Mouse (Mus musculus) heart, adult 18-20 months (tissue): ENCODE measurements at regions not wholly inside any gene's neighbourhood (a gene's known extent, or its start where the extent isn't known, plus 50 kb on each side); places are given as distances from the start of the nearest gene placed in this dataset.

Experiments
- DNase-seq, 2 experiments: peaks; one replicate each; pipeline ENCODE4 v3.0.0; 2021 to 2022; ENCODE audit warnings: mixed read lengths in 1 of 2

DNA sequence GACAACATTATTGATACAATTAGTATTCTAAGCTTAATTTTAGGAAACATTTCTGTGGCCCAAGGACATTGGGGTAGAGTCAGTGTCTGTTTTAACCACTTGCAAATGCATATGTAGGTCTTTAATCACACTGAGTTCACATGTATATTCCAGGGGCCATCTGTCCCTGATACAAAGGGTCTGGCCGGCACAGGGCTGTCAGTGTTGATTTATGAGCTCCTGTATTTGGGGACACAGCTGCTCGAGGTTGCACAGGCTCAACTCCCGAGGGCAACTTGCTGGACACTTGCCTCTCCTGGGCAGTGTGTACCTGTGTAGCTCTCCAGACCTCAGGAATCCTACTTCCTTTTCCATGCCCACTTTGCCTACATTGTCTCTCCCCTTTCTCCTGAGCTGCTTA, 221.0 kb downstream of the Abcc12 start:
- DNase-seq, result no peak

DNA sequence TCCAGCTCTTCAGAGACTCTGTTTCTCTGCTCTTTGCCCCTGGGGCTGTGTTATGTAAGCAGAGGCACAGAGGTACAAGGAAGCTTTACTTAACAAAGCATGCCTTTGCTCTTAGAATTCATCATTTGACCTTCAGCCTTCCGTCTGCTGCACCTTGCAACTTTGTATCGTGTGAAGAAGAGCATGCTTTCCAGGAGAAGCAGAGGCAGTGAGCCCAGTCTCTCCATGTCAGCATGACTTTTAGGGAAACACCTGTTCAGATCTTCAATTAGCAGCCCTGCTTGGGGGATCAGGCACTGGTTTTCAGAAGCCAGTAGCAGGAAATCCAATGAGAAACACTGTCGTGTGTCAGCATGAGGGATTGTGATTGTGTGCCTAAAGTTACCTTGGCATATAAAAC, 226.7 kb downstream of the Abcc12 start:
- no peak for DNase-seq

DNA sequence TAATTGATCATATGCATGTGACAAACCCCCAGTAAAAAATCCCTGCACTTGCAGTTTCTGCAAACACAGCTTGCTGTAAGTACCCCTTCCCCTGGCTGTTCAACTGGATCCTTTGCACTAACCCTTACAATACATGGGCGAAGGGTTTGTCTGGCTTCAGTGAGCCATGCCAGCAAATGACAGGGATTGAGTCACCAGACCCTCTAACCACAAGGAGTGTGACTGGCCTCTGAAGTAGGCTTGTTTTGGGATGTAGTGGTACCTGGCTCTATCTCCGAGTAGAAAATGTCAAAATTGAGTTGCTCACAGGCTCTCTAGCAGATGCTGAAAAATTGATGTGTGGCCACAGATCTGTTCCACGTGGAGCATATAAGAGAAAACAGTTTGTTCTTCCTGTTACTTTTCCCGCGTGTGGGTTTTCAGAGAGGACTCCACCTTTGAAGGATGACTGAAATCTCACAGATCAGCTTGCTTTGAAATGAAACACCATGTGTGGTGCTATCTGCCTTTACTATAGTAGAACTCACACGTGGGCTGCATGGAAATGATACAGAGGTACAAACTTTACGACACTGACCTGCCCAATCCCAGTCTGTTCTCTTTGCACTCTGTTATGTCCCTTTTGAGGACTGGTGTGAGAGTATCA, 228.8 kb downstream of the Abcc12 start:
- no peak for DNase-seq

DNA sequence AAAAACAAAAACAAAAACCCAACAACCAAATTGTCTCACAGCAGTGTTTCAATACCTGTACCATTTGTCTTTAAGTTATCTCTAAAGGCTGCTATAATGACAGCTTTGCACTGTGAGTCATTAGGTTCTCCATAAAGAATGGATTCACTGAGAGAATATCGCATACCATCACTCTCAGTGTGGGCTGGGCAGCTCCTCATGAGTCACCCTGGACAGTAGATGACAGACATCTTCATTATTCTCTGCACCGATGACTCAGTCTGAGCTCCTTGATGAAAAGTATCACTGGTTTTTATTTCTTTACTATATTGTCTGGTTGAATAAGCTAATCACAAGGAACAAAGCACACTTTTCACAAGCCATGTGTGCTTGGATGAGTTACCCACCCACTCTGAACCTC, 230.4 kb downstream of the Abcc12 start:
- no peak for DNase-seq

DNA sequence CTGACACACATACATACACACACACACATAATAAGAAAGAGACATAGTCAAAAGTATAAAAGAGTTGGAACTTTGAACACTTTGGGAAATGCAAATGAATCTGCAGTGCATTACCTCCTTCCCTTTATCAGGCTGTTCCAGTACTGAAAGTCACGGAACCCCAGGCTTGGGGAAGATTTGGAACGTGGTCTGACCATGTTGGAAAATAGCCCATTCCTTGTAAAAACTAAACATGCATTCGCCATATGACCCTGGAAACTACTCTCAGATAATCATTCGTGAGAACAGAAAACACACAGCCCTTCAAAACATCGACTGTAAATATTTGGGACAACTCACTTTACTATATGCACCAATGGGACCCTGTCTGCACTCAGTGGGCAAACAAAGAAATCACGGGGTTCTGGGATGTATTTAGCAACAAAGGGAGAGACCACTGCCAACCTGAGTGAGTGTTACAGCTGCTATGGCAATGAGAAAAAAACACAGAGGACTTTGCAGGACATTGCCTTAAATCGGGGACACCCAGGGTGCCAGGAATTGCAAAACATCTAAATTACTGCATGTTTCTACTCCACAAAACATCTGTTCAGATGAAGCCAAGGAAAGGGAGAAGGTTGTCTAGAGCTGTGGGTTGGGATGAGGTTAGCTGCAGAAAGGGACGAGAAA, 238.3 kb downstream of the Abcc12 start:
- DNase-seq, result peak; percentile 23 to 53

DNA sequence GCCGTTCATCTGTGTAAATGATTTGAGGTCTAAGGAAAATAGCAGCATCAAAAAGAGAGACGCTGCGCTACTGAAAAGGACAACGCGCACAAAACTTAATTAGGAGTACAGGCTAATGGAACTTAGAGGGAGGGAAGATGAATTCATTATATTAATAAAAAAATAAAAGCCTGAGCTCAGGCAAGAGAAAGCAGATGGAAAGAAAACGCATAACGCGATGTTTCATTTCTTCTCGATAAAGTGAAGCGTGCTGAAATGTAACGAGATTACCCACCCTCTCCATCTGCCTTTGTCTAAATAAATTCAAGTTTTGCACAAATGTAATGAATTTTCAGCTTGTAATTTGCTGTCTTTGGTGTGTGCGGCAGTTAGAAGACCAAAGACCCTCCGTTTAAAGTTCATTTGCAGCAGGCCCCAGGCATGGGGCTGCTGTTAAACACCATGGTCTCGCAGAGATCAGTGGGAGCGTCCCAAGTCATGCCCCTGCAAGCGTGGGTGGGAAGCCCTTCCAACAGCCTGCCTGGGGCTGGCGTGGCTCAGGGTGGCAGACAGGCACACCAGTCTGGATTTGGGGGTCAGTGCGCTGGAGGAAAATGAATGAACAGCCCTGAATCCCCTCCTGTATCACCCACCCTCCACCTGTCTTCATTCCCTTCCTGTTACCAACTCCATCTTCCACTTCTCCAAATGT, 241.8 kb downstream of the Abcc12 start:
- DNase-seq, result no peak

DNA sequence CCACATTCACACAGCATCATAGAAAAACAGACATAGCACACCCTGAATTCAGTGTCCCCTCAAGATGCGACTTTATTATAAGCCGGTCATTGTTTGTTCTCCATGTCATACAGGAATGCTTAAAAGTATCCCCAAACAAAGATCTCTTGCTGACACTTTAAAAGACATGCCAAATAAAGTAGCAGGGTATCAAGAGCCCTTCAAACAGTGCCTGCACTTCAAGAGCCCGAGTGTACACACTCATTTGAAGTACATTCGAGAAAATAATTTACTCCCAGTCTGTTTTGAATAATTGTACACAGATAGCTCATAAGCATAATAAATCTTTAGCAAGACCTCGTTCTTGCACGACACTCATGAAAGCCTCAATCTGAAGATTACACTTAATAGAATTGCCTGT, 249.1 kb downstream of the Abcc12 start:
- no peak for DNase-seq

DNA sequence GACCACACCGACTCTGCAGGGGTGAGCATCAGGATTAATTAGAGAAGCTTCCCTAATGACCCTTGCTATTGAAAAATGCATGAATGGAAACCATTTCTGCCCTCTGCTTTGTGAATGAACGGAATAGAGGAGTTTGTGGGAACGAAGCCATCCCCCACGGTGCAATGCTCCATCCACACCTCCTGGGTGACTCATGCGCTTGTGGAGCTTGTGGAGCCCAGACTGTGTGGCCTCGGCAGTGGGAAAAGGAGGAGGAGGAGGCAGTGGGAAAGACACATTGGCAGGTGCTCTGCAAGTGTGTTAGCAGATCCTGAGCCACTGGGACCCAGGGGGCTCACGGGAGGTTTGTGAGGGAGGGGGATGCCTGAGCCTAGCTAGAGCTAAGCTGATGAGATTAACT, 251.9 kb downstream of the Abcc12 start:
- DNase-seq, result no peak

DNA sequence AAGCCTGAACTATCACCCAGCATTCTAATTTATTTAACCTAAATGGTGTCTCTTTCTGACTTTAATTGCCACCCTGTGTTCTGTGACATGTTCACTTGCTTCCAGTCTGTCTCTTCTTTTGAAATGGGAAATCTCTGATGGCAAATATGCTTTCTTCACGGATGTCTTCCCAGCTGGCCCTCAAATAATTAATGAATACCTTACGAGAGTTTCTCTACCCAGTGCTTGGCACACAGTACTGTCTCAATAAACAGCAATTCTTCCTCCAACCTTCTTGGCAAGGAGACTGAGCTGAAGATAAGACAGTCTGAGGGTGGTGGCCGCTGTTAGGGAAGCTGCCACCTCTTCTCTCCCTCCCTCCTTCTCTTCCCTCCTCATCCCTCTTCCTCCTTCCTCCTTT, 252.5 kb downstream of the Abcc12 start:
- no peak for DNase-seq

DNA sequence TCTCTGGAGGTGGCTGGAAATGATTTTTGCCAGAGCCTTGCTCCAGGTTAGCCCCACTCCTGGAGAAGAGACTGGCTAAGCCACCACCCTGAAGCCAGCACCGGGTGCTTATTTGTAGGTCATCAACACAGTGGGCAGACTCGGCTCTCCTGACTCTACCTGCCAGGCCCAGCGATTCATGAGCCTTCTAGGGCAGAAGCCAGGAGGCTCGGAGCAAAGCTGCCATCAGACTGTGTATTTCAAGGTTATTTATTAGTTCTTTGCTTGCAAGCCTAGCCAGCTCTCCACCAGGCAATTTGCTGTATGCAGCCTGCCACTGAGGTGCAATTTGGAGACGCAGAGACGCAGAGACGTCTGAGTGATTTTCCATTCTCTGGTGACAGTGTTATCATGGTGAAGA, 255.4 kb downstream of the Abcc12 start:
- no peak for DNase-seq

DNA sequence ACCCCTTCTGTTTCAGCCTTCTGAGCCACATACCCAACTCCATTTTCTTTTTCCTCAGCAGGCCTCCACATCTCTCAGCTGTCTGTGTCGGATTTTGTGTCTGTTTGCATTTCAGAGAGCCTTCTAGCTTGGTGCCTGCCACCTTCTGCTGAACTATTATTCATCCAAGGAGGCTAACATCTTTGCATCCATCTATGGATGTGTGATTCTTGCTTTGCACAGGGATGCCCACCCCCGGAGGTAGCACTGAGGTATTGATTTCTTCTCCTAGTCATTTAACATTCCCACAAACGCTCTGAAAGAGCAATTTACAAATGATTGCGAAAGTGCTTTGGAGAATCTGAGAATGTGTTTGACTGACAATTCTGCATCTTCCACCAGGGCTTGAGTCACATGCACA, 255.9 kb downstream of the Abcc12 start:
- DNase-seq, result no peak

DNA sequence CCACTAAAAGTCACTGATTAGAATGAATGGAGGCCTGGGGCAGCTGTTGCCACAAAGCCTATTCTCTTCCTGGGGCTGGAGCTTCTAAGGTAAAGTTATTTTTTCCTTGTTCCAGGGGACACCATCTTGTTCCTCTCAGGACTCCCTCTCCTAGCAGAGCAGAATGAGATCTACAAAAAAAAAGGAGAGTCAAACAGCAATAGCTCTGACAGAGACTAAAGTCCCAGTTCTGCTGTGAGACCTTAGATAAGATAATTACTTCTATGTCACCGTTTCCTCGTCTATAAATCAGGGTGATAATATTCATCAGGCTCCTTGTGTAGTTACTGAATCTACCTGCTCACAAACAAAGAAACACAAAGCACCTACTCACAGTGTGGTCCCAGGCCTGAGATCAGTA, 256.7 kb downstream of the Abcc12 start:
- no peak for DNase-seq

DNA sequence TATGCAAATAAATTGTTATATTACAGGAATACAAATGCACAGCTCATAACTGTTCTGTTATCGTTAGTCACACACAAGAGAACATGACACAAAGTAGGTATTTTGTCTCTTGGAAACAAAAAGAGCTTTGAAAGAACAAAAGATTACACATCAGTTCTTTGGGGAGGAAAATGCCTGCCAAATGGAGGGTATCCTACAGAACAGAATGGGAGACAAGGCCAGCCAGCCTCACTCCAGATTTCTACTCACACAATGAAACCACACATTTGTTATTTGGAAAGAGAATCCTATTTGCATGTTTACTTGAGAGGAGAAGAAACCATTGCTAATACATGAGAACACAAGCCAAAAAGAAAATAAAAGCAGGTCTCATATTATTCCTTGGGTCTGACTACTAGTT, 258.0 kb downstream of the Abcc12 start:
- no peak for DNase-seq

DNA sequence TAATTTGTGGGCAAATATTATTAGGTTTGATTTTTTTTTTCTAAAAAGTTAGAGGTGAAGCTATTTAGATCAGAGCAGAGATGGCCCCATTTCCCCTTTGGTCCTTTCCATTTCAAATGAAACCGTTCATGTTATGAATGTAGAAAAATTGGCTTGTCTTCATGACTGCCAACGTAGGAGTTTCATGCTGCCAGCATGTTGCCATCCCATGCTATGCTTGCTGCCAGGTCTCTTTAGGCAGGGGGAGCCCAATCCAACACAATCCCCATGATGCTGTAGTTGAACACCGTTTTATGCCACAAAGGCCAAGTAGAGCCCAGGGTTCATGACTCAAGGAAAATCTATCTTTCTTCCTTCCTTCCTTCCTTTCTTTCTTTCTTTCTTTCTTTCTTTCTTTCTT, 259.5 kb downstream of the Abcc12 start:
- no peak for DNase-seq

DNA sequence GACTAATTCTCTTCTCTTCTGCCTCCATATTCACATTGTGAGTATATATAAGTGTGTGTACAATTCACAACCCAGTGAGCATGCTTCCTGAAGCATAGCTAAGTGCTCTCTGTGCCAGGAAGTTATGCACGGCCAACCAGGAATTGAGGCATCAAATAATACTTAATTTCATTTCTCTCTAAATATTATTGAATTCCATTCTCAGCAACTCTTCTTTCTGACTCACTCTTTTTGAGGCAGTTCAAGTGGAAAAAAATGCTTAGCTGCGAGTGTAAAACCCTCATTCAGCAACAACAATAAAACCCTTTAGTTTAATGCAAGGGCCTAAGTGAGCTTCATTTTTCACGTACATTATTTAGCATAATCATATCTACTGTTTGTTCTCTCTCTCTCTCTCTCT, 262.0 kb downstream of the Abcc12 start:
- no peak for DNase-seq

DNA sequence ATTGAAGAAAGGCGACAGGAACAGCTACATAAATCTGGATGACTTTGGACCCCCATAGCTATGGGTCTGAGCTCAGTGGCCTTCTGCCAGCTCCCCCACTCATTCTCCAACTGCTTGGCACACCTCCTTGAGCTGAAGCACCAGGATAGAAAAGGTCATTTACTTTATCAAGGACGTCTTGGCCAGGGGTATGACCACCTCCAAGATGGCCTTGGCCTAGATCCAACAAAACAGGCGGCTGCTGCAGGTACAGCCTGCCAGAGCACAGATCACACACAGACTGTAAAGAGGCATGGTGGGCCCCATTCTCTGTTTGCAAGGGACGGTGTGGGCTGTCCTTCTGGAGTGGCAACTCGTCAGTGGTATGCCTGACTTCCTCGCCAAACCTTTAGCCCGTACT, 264.2 kb downstream of the Abcc12 start:
- DNase-seq, result no peak

DNA sequence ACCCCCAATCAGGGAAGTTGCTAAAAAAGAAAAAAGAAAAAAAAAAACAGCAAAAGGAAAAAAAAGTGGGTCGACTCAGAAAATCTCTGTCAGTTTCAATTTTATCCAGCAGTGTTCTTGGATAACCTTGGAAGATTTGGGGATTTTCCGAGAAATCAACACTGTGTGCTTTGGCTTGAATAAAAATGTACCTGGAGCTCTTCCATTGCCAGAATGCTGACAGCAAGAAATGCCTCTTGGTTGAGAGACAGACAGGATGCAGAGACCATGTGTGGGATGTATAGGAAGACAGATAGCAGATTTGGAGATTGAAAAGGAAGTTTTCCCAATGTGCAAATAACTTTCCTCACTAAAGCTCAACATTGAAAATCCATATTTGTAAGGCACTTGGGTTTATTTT, 271.0 kb downstream of the Abcc12 start:
- DNase-seq, result no peak

DNA sequence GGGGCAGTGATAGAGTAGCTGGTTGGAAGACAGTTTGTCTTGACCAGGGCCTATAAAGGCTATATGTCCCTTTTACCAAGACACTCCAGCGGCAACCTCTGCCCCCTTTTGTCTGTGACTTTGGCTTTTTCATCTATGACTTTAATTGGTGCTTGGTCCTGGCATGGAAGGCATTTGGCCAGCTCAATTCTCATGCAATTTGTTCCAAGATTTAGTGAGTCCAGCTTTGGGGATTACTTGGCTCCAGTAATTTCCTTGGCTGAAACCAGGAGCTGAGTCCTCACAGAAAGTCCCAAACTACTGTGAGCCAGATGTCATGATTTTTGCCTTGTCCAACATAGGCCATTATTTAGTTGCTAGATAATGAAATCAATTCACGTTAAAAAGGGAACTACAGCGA, 273.1 kb downstream of the Abcc12 start:
- DNase-seq, result peak; percentile 25 to 38

DNA sequence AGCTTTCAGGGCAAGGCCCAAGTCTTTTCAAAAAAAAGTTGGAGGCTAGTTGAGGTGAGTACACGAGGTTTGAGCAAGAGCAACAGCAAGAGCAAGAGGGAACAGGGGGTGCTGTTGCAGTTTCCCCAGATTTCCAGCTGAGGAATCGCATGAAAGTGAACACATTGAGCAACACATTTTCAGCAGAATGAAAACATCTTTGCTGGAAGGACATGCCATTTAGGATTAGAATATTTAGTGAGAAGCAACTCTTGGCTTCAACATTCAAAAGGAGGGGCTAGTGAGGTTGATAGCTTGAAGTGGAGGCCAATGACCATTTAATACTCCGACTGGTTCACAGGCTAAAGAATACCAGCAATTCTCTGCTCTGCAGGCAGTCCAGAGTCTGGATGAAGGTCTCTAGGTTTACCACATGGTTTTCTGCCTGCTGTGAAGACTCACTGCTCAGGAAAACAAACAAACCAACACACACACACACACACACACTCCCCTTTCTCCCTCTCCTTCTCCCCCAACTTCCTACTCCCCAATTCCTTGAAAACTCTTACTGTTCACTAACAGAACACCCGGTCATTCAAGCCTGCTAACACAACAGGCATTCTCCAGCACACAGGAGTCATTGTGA, 278.5 kb downstream of the Abcc12 start:
- peak; percentile 15 to 41 for DNase-seq

DNA sequence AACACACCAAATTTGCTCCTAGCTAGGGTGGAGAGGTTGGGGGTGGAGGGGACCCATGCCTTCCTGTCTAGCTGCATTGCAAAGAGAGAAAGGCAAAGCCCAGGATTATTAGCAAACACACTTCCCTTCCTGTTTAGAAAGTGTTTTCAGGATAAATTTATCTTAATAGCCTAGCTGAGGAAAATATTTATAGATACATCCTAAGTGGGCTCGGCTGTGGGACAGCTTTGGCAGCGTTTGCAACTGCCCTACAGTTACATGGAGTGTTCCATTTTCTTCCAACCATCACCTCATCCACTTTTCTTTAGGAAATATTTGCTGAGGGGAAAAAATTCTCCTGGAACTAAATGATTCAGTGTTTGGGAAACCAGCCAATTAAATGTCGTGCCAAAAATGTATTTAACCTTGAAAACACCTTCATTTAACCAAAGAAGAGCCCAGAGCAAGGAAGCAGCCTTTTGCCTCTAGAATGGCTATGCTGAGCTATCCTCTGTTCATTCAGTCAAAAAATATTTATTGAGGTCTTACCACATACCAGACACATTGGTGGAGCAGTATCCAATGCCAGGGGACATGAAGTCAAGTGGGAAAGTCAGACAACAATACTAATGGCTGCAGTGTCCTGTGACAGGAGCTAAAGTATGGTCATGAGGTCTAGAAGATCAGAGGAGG, 291.6 kb downstream of the Abcc12 start:
- DNase-seq, result no peak

DNA sequence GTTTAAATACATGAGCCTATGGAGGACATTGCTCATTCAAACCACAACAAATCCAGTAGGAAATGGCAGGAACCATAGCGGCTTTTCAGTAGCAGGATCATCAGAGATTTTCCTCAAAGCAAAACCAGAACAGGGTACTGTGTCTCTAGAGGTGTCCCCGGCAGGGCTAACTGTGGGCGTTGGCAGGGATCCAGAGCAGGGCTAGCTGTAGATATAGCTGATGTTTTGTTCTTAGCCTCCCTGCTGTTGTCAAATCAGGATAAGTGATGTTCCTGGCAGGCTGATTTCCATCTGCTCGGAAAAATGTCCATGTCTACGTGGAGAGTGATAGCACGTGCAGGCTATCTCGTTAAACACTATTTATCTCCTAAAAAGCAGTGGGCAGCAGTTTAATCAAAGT, 297.6 kb downstream of the Abcc12 start:
- no peak for DNase-seq

DNA sequence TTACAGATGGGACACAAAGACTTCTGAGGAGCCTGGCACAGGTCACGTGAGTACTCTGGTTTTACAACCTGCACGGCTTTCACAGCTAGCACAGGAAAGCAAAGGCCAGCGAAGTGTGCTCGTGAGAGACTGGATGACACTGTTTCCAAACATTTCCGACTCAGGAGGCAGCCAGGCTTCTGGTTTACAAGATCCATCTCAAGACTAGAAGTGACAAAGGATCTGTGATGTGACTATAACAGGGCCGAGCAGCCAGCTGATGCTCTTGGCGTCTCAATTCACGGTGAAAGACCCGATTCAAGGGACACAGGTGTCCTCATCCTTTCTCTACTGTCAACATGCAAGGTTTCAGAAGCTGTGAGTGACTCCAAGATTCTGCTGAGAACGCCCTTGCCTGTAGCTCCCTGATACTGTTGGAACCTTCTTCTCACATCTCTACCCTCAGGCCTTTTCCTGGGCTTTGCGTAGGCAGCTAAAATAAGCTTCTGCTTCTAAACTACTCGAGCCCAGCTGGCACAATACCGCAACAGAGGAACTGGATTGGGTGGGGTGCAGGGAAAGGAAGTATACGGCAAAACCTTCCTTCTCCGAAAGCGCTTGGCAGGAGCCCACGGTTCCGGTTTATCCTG, 300.3 kb downstream of the Abcc12 start:
- DNase-seq, result no peak
